Mouse (Mus musculus) forebrain, embryonic 15.5 days (tissue): ENCODE data around the gene Insr. TPM values are rescaled to one million over a fixed set of nuclear protein-coding genes. Genes with fewer than 3 reads are reported as not detected.

Experiments
- microRNA-seq: library from miRNA; unstranded; fragments of <30 nt; microRNA quantifications from one replicate; pipeline ENCODE4, GENCODE M21; 2016
- polyA plus RNA-seq: library from polyadenylated mRNA; unstranded; fragments of >200 nt; fragmentation: Nextera tagmentation; extraction: Ambion mirVana; gene quantifications from 2 replicates; pipeline ENCODE4 v1.2.1, GENCODE M21; 2015

The Insr gene
- polyA plus RNA-seq, 1 experiment from 2014 or later, result 63.2 TPM

Small RNA genes within 50 kb of the gene (microRNA-seq; reads per million reads assigned to microRNA genes)
- gene Gm25775, result not detected

Other genes with a start within 250 kb of the Insr start
- 0.11 and 0.15 TPM in 2 replicates for gene A430078G23Rik, start 73.8 kb upstream of the Insr start, polyA plus RNA-seq
- gene Arhgef18, start 113.4 kb upstream of the Insr start, polyA plus RNA-seq, result 11.5 and 12.7 TPM in 2 replicates
- gene Pex11g, start 188.1 kb upstream of the Insr start, polyA plus RNA-seq, result 3.3 and 3.8 TPM in 2 replicates
- 0.11 and 0.25 TPM in 2 replicates for gene Tex45, start 191.2 kb upstream of the Insr start, polyA plus RNA-seq
- gene Zfp358, start 213.5 kb upstream of the Insr start, polyA plus RNA-seq, result 74.3 and 79.6 TPM in 2 replicates
- gene Mcoln1, start 220.8 kb upstream of the Insr start, polyA plus RNA-seq, result 88.9 and 95.4 TPM in 2 replicates
- 28.0 and 28.1 TPM in 2 replicates for gene Pnpla6, start 235.8 kb upstream of the Insr start, polyA plus RNA-seq